Mouse (Mus musculus): ENCODE data around the gene Pfdn6. TPM values are rescaled to one million over a fixed set of nuclear protein-coding genes. Genes with fewer than 3 reads are reported as not detected.

Gene Pfdn6
- polyA plus RNA-seq, 1 experiment from 2014 or later = 208 TPM

- WGBS = 81% methylated on average over 21 of the region's 21 CpGs
- Histone ChIP-seq H3K27ac (replicated peaks; ENCODE audit: low read depth, low read length) (no peak overlapping the region), H3K9ac (ENCODE audit: low read length) (no peak overlapping the region), H3K27me3 (ENCODE audit: control insufficient read depth, insufficient read depth, low read length) (no peaks in the 10 kb centered on the region), H3K4me3 (ENCODE audit: low read depth, low read length) (no peak overlapping the region), H3K36me3 (ENCODE audit: control insufficient read depth, insufficient read depth, low read length) (0 out of 2 replicates have a peak, but pooled peaks cover 2% of the 10 kb centered on the region), H3K4me1 (ENCODE audit: control insufficient read depth, insufficient read depth, low read length) (0 out of 2 replicates have a peak, but pooled peaks cover 8% of the 10 kb centered on the region), H3K9me3 (ENCODE audit: control insufficient read depth, low read length) (no peaks in the 10 kb centered on the region), H3K4me2 (ENCODE audit: low read depth, severe bottlenecking) (no peak overlapping the region)
- DNase-seq (ENCODE audit: low spot score) (no peak), ATAC-seq (ENCODE audit: insufficient number of reproducible peaks, low FRiP score, low TSS enrichment, low read depth) (no peak)
These were observed 14.6 kb downstream of the Pfdn6 start for GRCm38 (mm10) chr17:33925406-33926116.

- Histone ChIP-seq H3K27ac (replicated peaks; ENCODE audit: low read depth, low read length) (no peak overlapping the region), H3K27me3 (ENCODE audit: control insufficient read depth, insufficient read depth, low read length) (no peaks in the 10 kb centered on the region), H3K9me3 (ENCODE audit: control insufficient read depth, low read length) (no peaks in the 10 kb centered on the region), H3K36me3 (ENCODE audit: control insufficient read depth, insufficient read depth, low read length) (0 out of 2 replicates have a peak, but pooled peaks cover 2% of the 10 kb centered on the region), H3K4me1 (ENCODE audit: control insufficient read depth, insufficient read depth, low read length) (peaks cover 6% of the 10 kb centered on the region; the same call in 1 of the 2 replicates), H3K4me3 (ENCODE audit: low read depth, low read length) (no peak overlapping the region), H3K9ac (ENCODE audit: low read length) (no peak overlapping the region), H3K4me2 (ENCODE audit: low read depth, severe bottlenecking) (no peak overlapping the region)
- WGBS = 89% methylated on average over 10 of the region's 10 CpGs
- no peak for DNase-seq (ENCODE audit: low spot score)
- ATAC-seq (ENCODE audit: insufficient number of reproducible peaks, low FRiP score, low TSS enrichment, low read depth) = no peak
These were observed 15.4 kb downstream of the Pfdn6 start for GRCm38 (mm10) chr17:33924577-33925283.

GRCm38 (mm10) chr17:33921361-33921760 lies 18.8 kb downstream of the Pfdn6 start:
- Histone ChIP-seq H3K9me3 (ENCODE audit: control insufficient read depth, low read length) (no peaks in the 10 kb centered on the region), H3K4me2 (ENCODE audit: low read depth, severe bottlenecking) (no peak overlapping the region), H3K4me1 (ENCODE audit: control insufficient read depth, insufficient read depth, low read length) (peaks cover 15% of the 10 kb centered on the region; the same call in 1 of the 2 replicates), H3K4me3 (ENCODE audit: low read depth, low read length) (no peak overlapping the region), H3K9ac (ENCODE audit: low read length) (no peak overlapping the region), H3K27me3 (ENCODE audit: control insufficient read depth, insufficient read depth, low read length) (no peaks in the 10 kb centered on the region), H3K36me3 (ENCODE audit: control insufficient read depth, insufficient read depth, low read length) (peaks cover 8% of the 10 kb centered on the region), H3K27ac (replicated peaks; ENCODE audit: low read depth, low read length) (no peak overlapping the region)
- DNase-seq (ENCODE audit: low spot score) = no peak
- ATAC-seq (ENCODE audit: insufficient number of reproducible peaks, low FRiP score, low TSS enrichment, low read depth) = no peak
- 90% methylated on average over 7 of the region's 7 CpGs for WGBS

GRCm38 (mm10) chr17:33920282-33921097 lies 19.7 kb downstream of the Pfdn6 start:
- no peak for ATAC-seq (ENCODE audit: insufficient number of reproducible peaks, low FRiP score, low TSS enrichment, low read depth)
- Histone ChIP-seq H3K36me3 (ENCODE audit: control insufficient read depth, insufficient read depth, low read length) (peaks cover 6% of the 10 kb centered on the region), H3K9ac (ENCODE audit: low read length) (peak overlapping the region; percentile 58), H3K4me3 (ENCODE audit: low read depth, low read length) (peak overlapping the region; percentile 60), H3K4me1 (ENCODE audit: control insufficient read depth, insufficient read depth, low read length) (peaks cover 15% of the 10 kb centered on the region; the same call in 1 of the 2 replicates), H3K27me3 (ENCODE audit: control insufficient read depth, insufficient read depth, low read length) (no peaks in the 10 kb centered on the region), H3K9me3 (ENCODE audit: control insufficient read depth, low read length) (no peaks in the 10 kb centered on the region), H3K27ac (replicated peaks; ENCODE audit: low read depth, low read length) (peak overlapping the region; percentile 56; the same call in 1 of the 2 replicates), H3K4me2 (ENCODE audit: low read depth, severe bottlenecking) (peak overlapping the region; percentile 98)
- under 1% methylated on average over 36 of the region's 36 CpGs for WGBS
- peak; percentile 91 for DNase-seq (ENCODE audit: low spot score)

GRCm38 (mm10) chr17:33919351-33920281 lies 20.5 kb downstream of the Pfdn6 start:
- DNase-seq (ENCODE audit: low spot score) (peak; percentile 57), ATAC-seq (ENCODE audit: insufficient number of reproducible peaks, low FRiP score, low TSS enrichment, low read depth) (no peak)
- under 1% methylated on average over 52 of the region's 52 CpGs for WGBS
- Histone ChIP-seq H3K27ac (replicated peaks; ENCODE audit: low read depth, low read length) (peak overlapping the region; percentile 56; the same call in 1 of the 2 replicates), H3K4me3 (ENCODE audit: low read depth, low read length) (peak overlapping the region; percentile 60), H3K4me1 (ENCODE audit: control insufficient read depth, insufficient read depth, low read length) (peaks cover 18% of the 10 kb centered on the region; the same call in 1 of the 2 replicates), H3K27me3 (ENCODE audit: control insufficient read depth, insufficient read depth, low read length) (no peaks in the 10 kb centered on the region), H3K9ac (ENCODE audit: low read length) (peak overlapping the region; percentile 58), H3K9me3 (ENCODE audit: control insufficient read depth, low read length) (no peaks in the 10 kb centered on the region), H3K36me3 (ENCODE audit: control insufficient read depth, insufficient read depth, low read length) (peaks cover 6% of the 10 kb centered on the region), H3K4me2 (ENCODE audit: low read depth, severe bottlenecking) (peak overlapping the region; percentile 98)

- Histone ChIP-seq H3K9me3 (ENCODE audit: control insufficient read depth, low read length) (no peaks in the 10 kb centered on the region), H3K4me3 (ENCODE audit: low read depth, low read length) (peak overlapping the region; percentile 60), H3K36me3 (ENCODE audit: control insufficient read depth, insufficient read depth, low read length) (peaks cover 14% of the 10 kb centered on the region), H3K4me1 (ENCODE audit: control insufficient read depth, insufficient read depth, low read length) (peaks cover 18% of the 10 kb centered on the region; the same call in 1 of the 2 replicates), H3K4me2 (ENCODE audit: low read depth, severe bottlenecking) (peak overlapping the region; percentile 98), H3K27me3 (ENCODE audit: control insufficient read depth, insufficient read depth, low read length) (no peaks in the 10 kb centered on the region), H3K9ac (ENCODE audit: low read length) (no peak overlapping the region), H3K27ac (replicated peaks; ENCODE audit: low read depth, low read length) (no peak overlapping the region)
- 58% methylated on average over 37 of the region's 37 CpGs for WGBS
- ATAC-seq (ENCODE audit: insufficient number of reproducible peaks, low FRiP score, low TSS enrichment, low read depth) (no peak), DNase-seq (ENCODE audit: low spot score) (no peak)
These were observed 21.6 kb downstream of the Pfdn6 start for GRCm38 (mm10) chr17:33918293-33919203.

Data from limb, embryonic 11.5 days (tissue).